Mouse (Mus musculus): ENCODE data around the gene a. TPM values are rescaled to one million over a fixed set of nuclear protein-coding genes. Genes with fewer than 3 reads are reported as not detected.

Gene a
- total and polyA plus RNA-seq, 2 experiments from 2014 or later = 0.85 TPM; not detected in 1

DNA sequence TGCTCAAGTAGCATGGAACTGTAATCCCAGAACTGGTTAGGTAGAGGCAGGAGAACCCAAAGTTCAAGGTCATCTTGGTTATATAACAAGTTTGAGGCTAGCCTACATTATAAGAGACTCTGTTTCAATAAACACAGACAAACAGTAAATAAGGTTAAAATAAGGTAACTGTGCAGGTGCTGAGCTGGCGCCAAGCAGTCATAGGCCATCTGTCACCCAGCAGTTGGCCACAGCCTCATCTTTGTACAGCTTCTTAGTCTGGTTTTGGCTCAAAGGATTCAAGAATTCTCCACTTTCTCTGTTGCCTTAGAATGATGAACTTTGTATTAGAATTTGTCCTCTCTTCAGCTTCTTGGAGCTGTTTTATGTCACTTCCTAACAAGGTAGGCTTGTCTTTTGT is 76.9 kb downstream of the a start:
- Histone ChIP-seq H3K27me3 (ENCODE audit: insufficient read depth, low read length) (no peaks in the 10 kb centered on the region), H3K4me3 (ENCODE audit: low read length) (no peak overlapping the region), H3K9me3 (ENCODE audit: low read length) (no peaks in the 10 kb centered on the region), H3K4me2 (ENCODE audit: low read depth, low read length) (no peak overlapping the region), H3K27ac (no peak overlapping the region), H3K36me3 (ENCODE audit: insufficient read depth, low read length) (peaks cover 54% of the 10 kb centered on the region), H3K4me1 (ENCODE audit: insufficient read depth, low read length) (no peaks in the 10 kb centered on the region), H3K9ac (replicated peaks; ENCODE audit: low read length) (no peak overlapping the region)
- DNase-seq (ENCODE audit: low spot score) (no peak), ATAC-seq (no peak)
- TF ChIP-seq CTCF (IDR thresholded peaks at IDR 0.05; ENCODE audit: low read depth) = no peak
- WGBS = 80% methylated on average over 1 of the region's 1 CpGs

DNA sequence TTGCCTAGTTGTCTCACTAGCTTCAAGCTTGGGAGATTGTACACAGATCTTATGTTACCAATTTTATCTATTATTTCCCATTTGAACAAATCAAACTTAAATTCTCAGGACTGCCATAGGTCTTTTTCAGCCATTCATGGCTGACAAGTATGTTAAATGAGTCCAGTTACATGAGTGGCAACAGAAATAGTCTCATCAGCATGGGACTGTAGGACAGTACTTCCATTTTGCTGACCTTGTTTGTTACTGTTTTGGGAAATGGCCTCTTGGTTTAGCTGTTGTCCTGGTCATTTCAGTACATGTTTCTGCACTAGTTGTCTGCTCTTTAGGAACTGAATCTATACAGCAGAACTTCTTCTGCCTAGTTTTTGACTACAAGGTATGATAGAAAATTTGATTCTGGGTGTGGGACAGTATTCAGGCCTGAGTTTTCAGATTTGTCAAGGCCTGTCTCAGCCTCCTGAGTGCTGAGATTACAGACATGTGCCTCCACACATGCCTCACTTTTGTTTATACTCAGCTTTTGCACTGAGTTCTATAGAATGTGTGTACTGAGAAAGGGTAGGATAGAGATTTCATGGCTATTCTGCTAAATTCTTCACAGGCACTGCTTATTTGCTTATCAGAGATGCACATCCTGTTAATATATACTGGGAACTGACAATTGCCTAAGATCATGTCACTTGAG is 78.9 kb downstream of the a start:
- DNase-seq (ENCODE audit: low spot score) (no peak), ATAC-seq (no peak)
- no peaks in the 10 kb centered on the region for H3K4me1 ChIP-seq (ENCODE audit: insufficient read depth, low read length)
- no peaks in the 10 kb centered on the region for H3K9me3 ChIP-seq (ENCODE audit: low read length)
- H3K4me2 ChIP-seq (ENCODE audit: low read depth, low read length) = no peak overlapping the region
- no peak for TF ChIP-seq CTCF (IDR thresholded peaks at IDR 0.05; ENCODE audit: low read depth)
- no peak overlapping the region for H3K9ac ChIP-seq (replicated peaks; ENCODE audit: low read length)
- no peak overlapping the region for H3K27ac ChIP-seq
- H3K4me3 ChIP-seq (ENCODE audit: low read length) = no peak overlapping the region
- H3K36me3 ChIP-seq (ENCODE audit: insufficient read depth, low read length) = peaks cover 54% of the 10 kb centered on the region
- H3K27me3 ChIP-seq (ENCODE audit: insufficient read depth, low read length) = no peaks in the 10 kb centered on the region

DNA sequence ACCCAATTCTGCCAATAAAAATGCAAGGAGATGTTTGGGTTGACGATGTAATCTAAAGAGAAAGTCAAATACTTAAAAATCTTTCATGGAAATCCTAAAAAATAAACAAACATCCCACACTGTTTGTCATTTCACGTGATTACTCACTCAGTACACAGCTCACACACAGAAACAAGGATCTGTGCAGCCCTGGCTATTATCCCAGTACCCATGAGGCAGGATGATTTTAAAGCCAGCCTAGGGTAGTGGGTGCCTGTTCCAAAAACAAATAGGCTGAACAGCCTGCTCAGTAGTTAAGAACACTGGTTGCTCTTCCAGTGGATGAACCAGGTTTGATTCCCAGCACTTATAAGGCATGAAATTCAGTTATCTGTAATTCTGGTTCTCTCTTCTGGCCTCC is 85.4 kb downstream of the a start:
- DNase-seq (ENCODE audit: low spot score) = no peak
- Histone ChIP-seq H3K9ac (replicated peaks; ENCODE audit: low read length) (no peak overlapping the region), H3K27me3 (ENCODE audit: insufficient read depth, low read length) (no peaks in the 10 kb centered on the region), H3K27ac (no peak overlapping the region), H3K4me3 (ENCODE audit: low read length) (no peak overlapping the region), H3K36me3 (ENCODE audit: insufficient read depth, low read length) (peaks cover 40% of the 10 kb centered on the region), H3K4me2 (ENCODE audit: low read depth, low read length) (no peak overlapping the region), H3K9me3 (ENCODE audit: low read length) (no peaks in the 10 kb centered on the region), H3K4me1 (ENCODE audit: insufficient read depth, low read length) (no peaks in the 10 kb centered on the region)
- no peak for TF ChIP-seq CTCF (IDR thresholded peaks at IDR 0.05; ENCODE audit: low read depth)
- WGBS = 80% methylated on average over 2 of the region's 2 CpGs
- no peak for ATAC-seq

DNA sequence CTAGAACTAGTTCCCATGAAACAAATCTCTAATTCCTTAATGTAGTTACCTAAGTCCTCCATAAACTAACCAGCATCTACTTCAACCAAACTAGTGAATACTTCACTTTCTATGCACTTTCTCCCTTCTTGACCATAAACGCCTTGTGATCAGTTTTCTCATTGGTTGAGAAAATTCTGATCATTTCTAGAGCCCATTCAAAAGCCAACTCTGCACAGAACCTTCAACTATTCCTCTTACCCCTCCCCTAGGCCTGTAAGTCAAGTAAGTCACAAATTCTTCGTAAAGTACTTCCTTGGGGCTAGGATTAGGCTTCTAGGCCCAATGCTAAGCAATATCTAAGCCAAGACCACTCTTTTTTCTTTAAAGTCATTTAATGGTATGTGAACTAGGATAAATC is 100.4 kb downstream of the a start:
- Histone ChIP-seq H3K27ac (0 out of 2 replicates have a peak overlapping the region, but pooled peaks have one; percentile 67), H3K4me1 (ENCODE audit: insufficient read depth, low read length) (peaks cover 8% of the 10 kb centered on the region), H3K9ac (replicated peaks; ENCODE audit: low read length) (peak overlapping the region; percentile 70), H3K4me3 (ENCODE audit: low read length) (peak overlapping the region; percentile 69), H3K27me3 (ENCODE audit: insufficient read depth, low read length) (no peaks in the 10 kb centered on the region), H3K4me2 (ENCODE audit: low read depth, low read length) (peak overlapping the region; percentile 92), H3K9me3 (ENCODE audit: low read length) (no peaks in the 10 kb centered on the region), H3K36me3 (ENCODE audit: insufficient read depth, low read length) (no peaks in the 10 kb centered on the region)
- no peak for DNase-seq (ENCODE audit: low spot score)
- ATAC-seq = no peak
- no peak for TF ChIP-seq CTCF (IDR thresholded peaks at IDR 0.05; ENCODE audit: low read depth)
- 10% methylated on average over 2 of the region's 2 CpGs for WGBS

DNA sequence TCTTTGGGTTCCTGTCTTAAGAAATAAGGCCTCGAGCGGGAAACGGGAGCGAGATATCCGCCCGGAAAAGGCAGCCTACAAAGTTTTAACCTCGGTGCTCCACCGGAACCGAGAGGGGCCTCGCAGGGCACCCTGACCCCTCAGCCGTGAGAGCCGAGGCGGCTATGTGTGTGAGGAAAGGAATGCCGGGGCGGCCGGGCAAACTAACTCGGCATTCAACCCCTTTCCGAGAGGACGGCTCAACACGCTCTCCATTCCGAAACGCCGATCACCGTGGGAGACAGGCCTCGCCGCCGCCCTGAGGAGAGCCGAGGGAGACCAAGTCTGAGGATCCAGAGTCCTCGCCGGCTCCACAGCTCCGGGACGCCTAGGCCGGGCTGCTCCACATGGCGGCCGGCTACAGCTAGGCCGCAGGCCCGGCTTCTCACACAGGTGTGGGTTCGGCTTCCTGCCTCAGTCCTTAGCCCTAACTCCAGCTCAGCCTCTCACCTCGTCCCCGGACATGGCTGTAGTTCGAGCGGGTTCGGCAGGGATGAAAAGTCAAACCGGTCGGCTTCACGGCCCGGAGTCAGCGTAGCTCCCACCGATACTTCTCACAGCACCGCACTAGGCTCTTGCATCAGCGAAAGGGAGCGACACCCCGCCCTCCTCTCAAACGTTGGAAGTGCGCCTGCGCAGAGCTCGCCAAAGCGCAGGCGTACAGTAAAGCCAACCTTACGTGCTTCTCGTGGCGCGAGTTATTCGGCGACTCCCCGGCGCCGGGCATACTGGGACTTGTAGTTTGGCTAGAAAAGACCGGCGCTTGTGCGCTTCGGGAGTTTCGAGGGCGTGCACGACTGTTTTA is 101.2 kb downstream of the a start, which contains the start of gene Eif2s2:
Gene Eif2s2 (minus strand): TSS at position 735 of the 844 bp plus-strand sequence.
- peak within 1 kb of the TSS; percentile 92 for H3K4me2 ChIP-seq (ENCODE audit: low read depth, low read length)
- ATAC-seq (peak; percentile 99), DNase-seq (ENCODE audit: low spot score) (peak; percentile 99)
- H3K4me1 ChIP-seq (ENCODE audit: insufficient read depth, low read length) = peaks cover 8% of the 10 kb centered on the region
- WGBS = under 1% methylated on average over 75 of the region's 75 CpGs
- peak within 1 kb of the TSS; percentile 67 for H3K27ac ChIP-seq
- H3K4me3 ChIP-seq (ENCODE audit: low read length) = peak within 1 kb of the TSS; percentile 69
- no peak for TF ChIP-seq CTCF (IDR thresholded peaks at IDR 0.05; ENCODE audit: low read depth)
- H3K27me3 ChIP-seq (ENCODE audit: insufficient read depth, low read length) = no peaks in the 10 kb centered on the region
- no peaks in the 10 kb centered on the region for H3K9me3 ChIP-seq (ENCODE audit: low read length)
- peak within 1 kb of the TSS; percentile 70 for H3K9ac ChIP-seq (replicated peaks; ENCODE audit: low read length)
- H3K36me3 ChIP-seq (ENCODE audit: insufficient read depth, low read length) = no peaks in the 10 kb centered on the region

DNA sequence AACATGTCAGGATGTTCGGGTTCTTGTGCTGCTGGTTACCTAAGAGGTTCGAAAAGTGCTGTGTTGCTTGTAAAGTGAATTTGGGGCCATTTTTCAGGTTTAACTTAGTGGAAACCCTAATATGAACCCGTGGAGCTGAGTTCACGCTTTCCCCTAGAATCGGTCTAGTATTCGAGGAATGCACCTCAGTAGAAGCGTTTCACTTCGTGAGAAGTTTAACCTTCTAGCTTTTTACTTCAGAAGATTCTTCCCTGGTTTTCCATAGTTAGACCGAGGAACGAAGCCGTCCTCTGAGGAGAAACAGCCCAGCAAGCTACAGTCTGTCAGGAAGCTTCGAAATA is 101.8 kb downstream of the a start:
- peak overlapping the region; percentile 92 for H3K4me2 ChIP-seq (ENCODE audit: low read depth, low read length)
- DNase-seq (ENCODE audit: low spot score) (no peak), ATAC-seq (peak; percentile 19; the same call in 1 of the 2 replicates)
- WGBS = 6% methylated on average over 12 of the region's 12 CpGs
- no peak for TF ChIP-seq CTCF (IDR thresholded peaks at IDR 0.05; ENCODE audit: low read depth)
- H3K9me3 ChIP-seq (ENCODE audit: low read length) = no peaks in the 10 kb centered on the region
- 0 out of 2 replicates have a peak overlapping the region, but pooled peaks have one; percentile 37 for H3K9ac ChIP-seq (replicated peaks; ENCODE audit: low read length)
- no peak overlapping the region for H3K27ac ChIP-seq
- H3K36me3 ChIP-seq (ENCODE audit: insufficient read depth, low read length) = no peaks in the 10 kb centered on the region
- peak overlapping the region; percentile 69 for H3K4me3 ChIP-seq (ENCODE audit: low read length)
- no peaks in the 10 kb centered on the region for H3K27me3 ChIP-seq (ENCODE audit: insufficient read depth, low read length)
- H3K4me1 ChIP-seq (ENCODE audit: insufficient read depth, low read length) = peaks cover 8% of the 10 kb centered on the region

All from hindbrain, postnatal 0 days (tissue).